Mouse (Mus musculus): ENCODE data around the gene Gm3115. TPM values are rescaled to one million over a fixed set of nuclear protein-coding genes. Genes with fewer than 3 reads are reported as not detected.

Gm3115 gene
- total RNA-seq (2023) = not detected

GRCm38 (mm10) chr14:4083820-4084219, at the start of gene Gm3115:
Gene Gm3115 (plus strand): TSS chr14:4084120.

GRCm38 (mm10) chr14:4110426-4110825, 26.5 kb downstream of the Gm3115 start, which contains the start of gene Gm8108:
Gene Gm8108 (plus strand): TSS chr14:4110526.

Other genes with a start within 250 kb of the Gm3115 start
- gene Gm3033, start 237.9 kb upstream of the Gm3115 start, total RNA-seq (2023) = not detected
- not detected for gene Gm2916, start 199.9 kb upstream of the Gm3115 start, total RNA-seq (2023)
- not detected for gene Gm3029, start 152.4 kb upstream of the Gm3115 start, total RNA-seq (2023)
- not detected for gene Gm3095, start 120.6 kb upstream of the Gm3115 start, total RNA-seq (2023)
- not detected for gene Gm3099, start 85.7 kb upstream of the Gm3115 start, total RNA-seq (2023)
- gene Gm5796, start 60.2 kb upstream of the Gm3115 start, total RNA-seq (2023) = not detected
- gene Gm8108, start 26.4 kb downstream of the Gm3115 start, total RNA-seq (2023) = not detected
- gene Gm3127, start 80.9 kb downstream of the Gm3115 start, total RNA-seq (2023) = not detected
- gene Gm2974, start 98.5 kb downstream of the Gm3115 start, total RNA-seq (2023) = not detected
- not detected for gene Gm3138, start 165.5 kb downstream of the Gm3115 start, total RNA-seq (2023)
- gene Gm3149, start 233.2 kb downstream of the Gm3115 start, total RNA-seq (2023) = not detected